Mouse (Mus musculus): ENCODE data around the gene Zfp82. TPM values are rescaled to one million over a fixed set of nuclear protein-coding genes. Genes with fewer than 3 reads are reported as not detected.

The Zfp82 gene
- polyA plus RNA-seq, 1 experiment from 2014 or later: 4.8 TPM

- ATAC-seq (replicated peaks; ENCODE audit: extremely low read depth, insufficient read depth, low FRiP score): no peak
- H3K36me3 ChIP-seq (ENCODE audit: control insufficient read depth, insufficient read depth): peaks cover 1% of the 10 kb centered on the region
- no peaks in the 10 kb centered on the region for H3K27me3 ChIP-seq (ENCODE audit: control insufficient read depth, insufficient read depth, low read length)
- 74% methylated on average over 6 of the region's 6 CpGs for WGBS
- H3K4me1 ChIP-seq (ENCODE audit: control insufficient read depth, insufficient read depth, low read length): peaks cover 26% of the 10 kb centered on the region
- peak overlapping the region; percentile 98 for H3K27ac ChIP-seq (ENCODE audit: low read length)
- H3K4me2 ChIP-seq (ENCODE audit: low read depth, low read length): peak overlapping the region; percentile 86
- peak overlapping the region; percentile 93; the same call in 1 of the 2 replicates for H3K9ac ChIP-seq (ENCODE audit: low read length)
- H3K9me3 ChIP-seq (replicated peaks; ENCODE audit: control insufficient read depth, low read length): no peaks in the 10 kb centered on the region
- H3K4me3 ChIP-seq (ENCODE audit: low read length): peak overlapping the region; percentile 73
Observed at GRCm38 (mm10) chr7:30093918-30094415, 21.3 kb upstream of the Zfp82 start.

GRCm38 (mm10) chr7:30092666-30093065 lies 20.0 kb upstream of the Zfp82 start:
- H3K4me1 ChIP-seq (ENCODE audit: control insufficient read depth, insufficient read depth, low read length): peaks cover 28% of the 10 kb centered on the region
- H3K27me3 ChIP-seq (ENCODE audit: control insufficient read depth, insufficient read depth, low read length): no peaks in the 10 kb centered on the region
- H3K9ac ChIP-seq (ENCODE audit: low read length): no peak overlapping the region
- no peak overlapping the region for H3K27ac ChIP-seq (ENCODE audit: low read length)
- no peaks in the 10 kb centered on the region; the same call in 1 of the 2 replicates for H3K36me3 ChIP-seq (ENCODE audit: control insufficient read depth, insufficient read depth)
- no peak overlapping the region for H3K4me2 ChIP-seq (ENCODE audit: low read depth, low read length)
- H3K9me3 ChIP-seq (replicated peaks; ENCODE audit: control insufficient read depth, low read length): no peaks in the 10 kb centered on the region
- no peak for ATAC-seq (replicated peaks; ENCODE audit: extremely low read depth, insufficient read depth, low FRiP score)
- no peak overlapping the region for H3K4me3 ChIP-seq (ENCODE audit: low read length)
- WGBS: 80% methylated on average over 9 of the region's 9 CpGs

GRCm38 (mm10) chr7:30090970-30091585 lies 18.4 kb upstream of the Zfp82 start:
- H3K27ac ChIP-seq (ENCODE audit: low read length): peak overlapping the region; percentile 71
- no peaks in the 10 kb centered on the region for H3K27me3 ChIP-seq (ENCODE audit: control insufficient read depth, insufficient read depth, low read length)
- H3K9ac ChIP-seq (ENCODE audit: low read length): peak overlapping the region; percentile 67
- H3K4me1 ChIP-seq (ENCODE audit: control insufficient read depth, insufficient read depth, low read length): peaks cover 23% of the 10 kb centered on the region
- peak overlapping the region; percentile 71 for H3K4me3 ChIP-seq (ENCODE audit: low read length)
- H3K36me3 ChIP-seq (ENCODE audit: control insufficient read depth, insufficient read depth): no peaks in the 10 kb centered on the region
- 5% methylated on average over 9 of the region's 9 CpGs for WGBS
- ATAC-seq (replicated peaks; ENCODE audit: extremely low read depth, insufficient read depth, low FRiP score): no peak
- H3K9me3 ChIP-seq (replicated peaks; ENCODE audit: control insufficient read depth, low read length): no peaks in the 10 kb centered on the region
- peak overlapping the region; percentile 66 for H3K4me2 ChIP-seq (ENCODE audit: low read depth, low read length)

GRCm38 (mm10) chr7:30090092-30090969 lies 17.6 kb upstream of the Zfp82 start, which contains the start of the genes Gm26920 and Zfp566:
Gm26920 (minus strand) TSS chr7:30090410.
Zfp566 (minus strand) TSS chr7:30090527.
- ATAC-seq (replicated peaks; ENCODE audit: extremely low read depth, insufficient read depth, low FRiP score): peak; percentile 92
- under 1% methylated on average over 40 of the region's 40 CpGs for WGBS
- Histone ChIP-seq H3K4me2 (ENCODE audit: low read depth, low read length) (peak within 1 kb of the TSS; percentile 66), H3K9me3 (replicated peaks; ENCODE audit: control insufficient read depth, low read length) (no peaks in the 10 kb centered on the region), H3K27me3 (ENCODE audit: control insufficient read depth, insufficient read depth, low read length) (no peaks in the 10 kb centered on the region), H3K36me3 (ENCODE audit: control insufficient read depth, insufficient read depth) (peaks cover 4% of the 10 kb centered on the region), H3K9ac (ENCODE audit: low read length) (peak within 1 kb of the TSS; percentile 77), H3K4me3 (ENCODE audit: low read length) (peak within 1 kb of the TSS; percentile 71), H3K27ac (ENCODE audit: low read length) (peak within 1 kb of the TSS; percentile 71), H3K4me1 (ENCODE audit: control insufficient read depth, insufficient read depth, low read length) (peaks cover 19% of the 10 kb centered on the region)

GRCm38 (mm10) chr7:30089405-30089804 lies 16.7 kb upstream of the Zfp82 start:
- peak overlapping the region; percentile 66 for H3K4me2 ChIP-seq (ENCODE audit: low read depth, low read length)
- H3K9ac ChIP-seq (ENCODE audit: low read length): peak overlapping the region; percentile 77
- ATAC-seq (replicated peaks; ENCODE audit: extremely low read depth, insufficient read depth, low FRiP score): no peak
- peak overlapping the region; percentile 71 for H3K4me3 ChIP-seq (ENCODE audit: low read length)
- H3K36me3 ChIP-seq (ENCODE audit: control insufficient read depth, insufficient read depth): peaks cover 11% of the 10 kb centered on the region
- peaks cover 19% of the 10 kb centered on the region for H3K4me1 ChIP-seq (ENCODE audit: control insufficient read depth, insufficient read depth, low read length)
- H3K9me3 ChIP-seq (replicated peaks; ENCODE audit: control insufficient read depth, low read length): no peaks in the 10 kb centered on the region
- no peak overlapping the region; the same call in 1 of the 2 replicates for H3K27ac ChIP-seq (ENCODE audit: low read length)
- H3K27me3 ChIP-seq (ENCODE audit: control insufficient read depth, insufficient read depth, low read length): no peaks in the 10 kb centered on the region
- WGBS: 22% methylated on average over 6 of the region's 6 CpGs

- no peak for ATAC-seq (replicated peaks; ENCODE audit: extremely low read depth, insufficient read depth, low FRiP score)
- Histone ChIP-seq H3K36me3 (ENCODE audit: control insufficient read depth, insufficient read depth) (peaks cover 11% of the 10 kb centered on the region), H3K4me3 (ENCODE audit: low read length) (no peak overlapping the region), H3K27ac (ENCODE audit: low read length) (no peak overlapping the region), H3K4me1 (ENCODE audit: control insufficient read depth, insufficient read depth, low read length) (peaks cover 13% of the 10 kb centered on the region), H3K9me3 (replicated peaks; ENCODE audit: control insufficient read depth, low read length) (no peaks in the 10 kb centered on the region), H3K27me3 (ENCODE audit: control insufficient read depth, insufficient read depth, low read length) (no peaks in the 10 kb centered on the region), H3K9ac (ENCODE audit: low read length) (no peak overlapping the region), H3K4me2 (ENCODE audit: low read depth, low read length) (no peak overlapping the region)
- 81% methylated on average over 9 of the region's 9 CpGs for WGBS
Observed at GRCm38 (mm10) chr7:30086524-30086923, 13.8 kb upstream of the Zfp82 start.

- WGBS: 80% methylated on average over 5 of the region's 5 CpGs
- no peak overlapping the region for H3K4me2 ChIP-seq (ENCODE audit: low read depth, low read length)
- H3K27me3 ChIP-seq (ENCODE audit: control insufficient read depth, insufficient read depth, low read length): no peaks in the 10 kb centered on the region
- H3K36me3 ChIP-seq (ENCODE audit: control insufficient read depth, insufficient read depth): peaks cover 23% of the 10 kb centered on the region; the same call in 1 of the 2 replicates
- H3K4me1 ChIP-seq (ENCODE audit: control insufficient read depth, insufficient read depth, low read length): peaks cover 3% of the 10 kb centered on the region; the same call in 1 of the 2 replicates
- no peak overlapping the region for H3K27ac ChIP-seq (ENCODE audit: low read length)
- no peak for ATAC-seq (replicated peaks; ENCODE audit: extremely low read depth, insufficient read depth, low FRiP score)
- H3K4me3 ChIP-seq (ENCODE audit: low read length): no peak overlapping the region
- no peak overlapping the region for H3K9ac ChIP-seq (ENCODE audit: low read length)
- H3K9me3 ChIP-seq (replicated peaks; ENCODE audit: control insufficient read depth, low read length): no peaks in the 10 kb centered on the region
Observed at GRCm38 (mm10) chr7:30064622-30065021, 8.1 kb downstream of the Zfp82 start.

- Histone ChIP-seq H3K4me1 (ENCODE audit: control insufficient read depth, insufficient read depth, low read length) (peaks cover 3% of the 10 kb centered on the region; the same call in 1 of the 2 replicates), H3K27me3 (ENCODE audit: control insufficient read depth, insufficient read depth, low read length) (no peaks in the 10 kb centered on the region), H3K9ac (ENCODE audit: low read length) (no peak overlapping the region), H3K9me3 (replicated peaks; ENCODE audit: control insufficient read depth, low read length) (no peaks in the 10 kb centered on the region), H3K36me3 (ENCODE audit: control insufficient read depth, insufficient read depth) (peaks cover 14% of the 10 kb centered on the region; the same call in 1 of the 2 replicates), H3K4me3 (ENCODE audit: low read length) (no peak overlapping the region), H3K4me2 (ENCODE audit: low read depth, low read length) (no peak overlapping the region), H3K27ac (ENCODE audit: low read length) (no peak overlapping the region)
- 87% methylated on average over 5 of the region's 5 CpGs for WGBS
- ATAC-seq (replicated peaks; ENCODE audit: extremely low read depth, insufficient read depth, low FRiP score): no peak
Observed at GRCm38 (mm10) chr7:30062478-30062877, 10.2 kb downstream of the Zfp82 start.

Data from heart, embryonic 16.5 days (tissue).